Mouse (Mus musculus): Measurements from ENCODE around the gene Olfr94. TPM values are rescaled to one million over a fixed set of nuclear protein-coding genes. Genes with fewer than 3 reads are reported as not detected.
"Not testable (repeated sequence)": the region's sequence is repeated elsewhere in the genome, so short reads cannot be mapped to it uniquely, and the experiment has no call there.

Olfr94 gene
- not detected for polyA plus RNA-seq (2012; fragmentation: generic; extraction: Trizol)
- long read RNA-seq, experiment 1: 0 reads
- long read RNA-seq, experiment 2: 0 reads

DNA sequence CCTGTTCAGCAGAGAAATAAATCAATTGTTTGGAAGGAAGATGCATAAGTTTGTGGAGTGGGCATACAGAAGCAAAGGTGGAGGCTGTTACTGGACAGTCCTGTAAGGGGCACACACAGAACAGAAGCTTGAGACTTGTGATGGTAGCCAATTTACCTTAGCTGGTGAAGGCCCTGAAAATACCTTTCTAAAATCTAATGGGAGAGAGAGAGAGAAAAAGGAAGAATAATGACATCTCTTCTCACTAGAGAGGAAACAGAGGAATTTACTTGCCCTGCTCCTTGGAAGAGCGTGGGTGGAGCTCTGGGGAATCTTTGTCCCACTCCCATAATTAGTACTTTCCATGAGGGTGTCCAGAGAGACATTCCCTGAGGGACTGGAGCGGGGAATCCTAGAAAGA lies at the start of gene Olfr94:
Gene Olfr94, minus strand, starts transcription at position 101 of the 400 bp plus-strand sequence.
- no peaks in the 10 kb centered on the region for H3K27me3 ChIP-seq (ENCODE audit: control insufficient read depth, insufficient read depth, insufficient read length)
- no peaks in the 10 kb centered on the region for H3K36me3 ChIP-seq (ENCODE audit: control insufficient read depth, insufficient read depth)
- no peak for TF ChIP-seq CTCF (IDR thresholded peaks at IDR 0.05; ENCODE audit: control insufficient read depth, insufficient read depth, insufficient read length)
- H3ac ChIP-seq (ENCODE audit: control insufficient read depth, insufficient read length, low read depth): no peak within 1 kb of the TSS
- H3K79me2 ChIP-seq (ENCODE audit: control insufficient read depth, insufficient read depth): no peaks in the 10 kb centered on the region
- no peaks in the 10 kb centered on the region for H3K79me3 ChIP-seq (ENCODE audit: low read depth)
- H3K4me3 ChIP-seq (ENCODE audit: insufficient read depth, poor library complexity, severe bottlenecking): no peak within 1 kb of the TSS

DNA sequence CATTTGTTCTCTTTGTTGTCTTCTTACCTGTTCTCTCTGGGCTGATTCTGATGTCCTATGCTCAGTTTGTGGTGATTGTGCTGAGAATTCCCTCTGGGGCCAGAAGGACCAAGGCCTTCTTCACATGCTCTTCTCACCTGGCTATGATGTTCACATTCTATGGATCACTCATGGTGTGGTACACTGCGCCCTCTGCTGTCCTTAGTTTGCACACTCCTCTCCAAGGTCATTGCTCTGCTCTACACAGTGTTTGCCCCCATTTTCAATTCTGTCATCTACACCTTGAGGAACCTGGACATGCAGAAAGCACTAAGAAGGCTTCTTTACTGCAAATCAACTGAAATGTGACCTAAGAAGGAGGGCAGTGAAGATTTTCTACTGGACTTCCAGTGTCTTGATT lies 49.8 kb upstream of the Olfr94 start:
- H3ac ChIP-seq (ENCODE audit: control insufficient read depth, insufficient read length, low read depth): no peak overlapping the region
- TF ChIP-seq USF1 (IDR thresholded peaks at IDR 0.05; ENCODE audit: low read depth) (no peak), FOSL1 (IDR thresholded peaks at IDR 0.05; ENCODE audit: insufficient read depth, low read length, poor library complexity, severe bottlenecking) (no peak), CEBPB (IDR thresholded peaks at IDR 0.05; ENCODE audit: low read depth) (no peak), CTCF (IDR thresholded peaks at IDR 0.05; ENCODE audit: control insufficient read depth, insufficient read depth, insufficient read length) (no peak), MYOD1 (IDR thresholded peaks at IDR 0.05; ENCODE audit: control insufficient read depth, insufficient read length, low read depth) (no peak), MYOG (IDR thresholded peaks at IDR 0.05; ENCODE audit: control insufficient read depth, extremely low read depth, insufficient read length) (no peak), MAX (IDR thresholded peaks at IDR 0.05) (no peak)
- H3K36me3 ChIP-seq (ENCODE audit: control insufficient read depth, insufficient read depth): no peaks in the 10 kb centered on the region
- H3K4me3 ChIP-seq (ENCODE audit: insufficient read depth, poor library complexity, severe bottlenecking): no peak overlapping the region
- no peaks in the 10 kb centered on the region for H3K79me2 ChIP-seq (ENCODE audit: control insufficient read depth, insufficient read depth)
- H3K27me3 ChIP-seq (ENCODE audit: control insufficient read depth, insufficient read depth, insufficient read length): no peaks in the 10 kb centered on the region
- no peaks in the 10 kb centered on the region for H3K79me3 ChIP-seq (ENCODE audit: low read depth)

DNA sequence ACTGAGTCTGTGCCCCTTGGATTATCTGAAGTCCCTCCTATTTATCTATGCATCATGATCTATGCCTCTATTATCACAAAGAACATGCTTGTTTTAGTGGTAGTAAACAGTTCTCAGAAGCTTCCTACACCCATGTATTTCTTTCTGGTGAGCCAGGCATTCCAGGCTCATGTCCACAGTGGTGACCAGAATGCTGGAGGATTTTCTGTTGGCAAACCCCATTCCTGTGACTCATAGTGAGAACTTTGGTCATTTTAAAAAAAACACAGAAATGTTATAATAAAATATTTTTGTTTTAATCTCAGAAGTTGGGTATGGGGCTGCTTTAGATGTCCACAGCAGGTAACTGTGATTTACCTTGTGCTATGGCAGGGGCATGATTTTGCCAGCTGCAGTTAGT lies 48.7 kb upstream of the Olfr94 start:
- no peaks in the 10 kb centered on the region for H3K36me3 ChIP-seq (ENCODE audit: control insufficient read depth, insufficient read depth)
- H3K79me3 ChIP-seq (ENCODE audit: low read depth): no peaks in the 10 kb centered on the region
- no peaks in the 10 kb centered on the region for H3K27me3 ChIP-seq (ENCODE audit: control insufficient read depth, insufficient read depth, insufficient read length)
- TF ChIP-seq MAX (IDR thresholded peaks at IDR 0.05) (no peak), MYOG (IDR thresholded peaks at IDR 0.05; ENCODE audit: control insufficient read depth, extremely low read depth, insufficient read length) (no peak), MYOD1 (IDR thresholded peaks at IDR 0.05; ENCODE audit: control insufficient read depth, insufficient read length, low read depth) (no peak), USF1 (IDR thresholded peaks at IDR 0.05; ENCODE audit: low read depth) (no peak)
- H3K4me3 ChIP-seq (ENCODE audit: insufficient read depth, poor library complexity, severe bottlenecking): no peak overlapping the region
- H3ac ChIP-seq (ENCODE audit: control insufficient read depth, insufficient read length, low read depth): no peak overlapping the region
- H3K79me2 ChIP-seq (ENCODE audit: control insufficient read depth, insufficient read depth): no peaks in the 10 kb centered on the region

DNA sequence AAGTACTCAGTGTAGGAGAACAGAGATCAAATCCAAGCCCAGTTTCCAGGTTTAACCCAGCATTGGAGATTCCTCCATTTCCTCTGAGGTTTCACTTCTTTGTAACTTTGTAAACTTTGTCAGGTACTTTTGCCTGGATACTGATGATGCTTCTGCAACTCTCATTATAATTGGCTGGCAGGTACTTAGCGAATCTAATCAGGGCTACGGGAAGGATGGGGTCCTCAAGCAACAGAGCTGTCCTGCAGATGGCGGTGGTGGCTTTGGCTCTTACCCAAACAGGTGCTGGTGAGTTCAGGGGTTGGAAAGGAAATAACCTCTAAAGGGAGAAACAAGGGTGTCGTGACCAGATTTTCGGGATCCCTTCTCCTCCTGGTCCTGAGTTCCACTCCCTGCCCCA lies 45.9 kb upstream of the Olfr94 start:
- Histone ChIP-seq H3ac (ENCODE audit: control insufficient read depth, insufficient read length, low read depth) (no peak overlapping the region), H3K27me3 (ENCODE audit: control insufficient read depth, insufficient read depth, insufficient read length) (no peaks in the 10 kb centered on the region), H3K79me2 (ENCODE audit: control insufficient read depth, insufficient read depth) (no peaks in the 10 kb centered on the region), H3K4me3 (ENCODE audit: insufficient read depth, poor library complexity, severe bottlenecking) (no peak overlapping the region), H3K79me3 (ENCODE audit: low read depth) (no peaks in the 10 kb centered on the region), H3K36me3 (ENCODE audit: control insufficient read depth, insufficient read depth) (no peaks in the 10 kb centered on the region)
- TF ChIP-seq MAX (IDR thresholded peaks at IDR 0.05): no peak
- no peak for TF ChIP-seq CTCF (IDR thresholded peaks at IDR 0.05; ENCODE audit: control insufficient read depth, insufficient read depth, insufficient read length)
- TF ChIP-seq MYOD1 (IDR thresholded peaks at IDR 0.05; ENCODE audit: control insufficient read depth, insufficient read length, low read depth): no peak
- no peak for TF ChIP-seq CEBPB (IDR thresholded peaks at IDR 0.05; ENCODE audit: low read depth)
- no peak for TF ChIP-seq USF1 (IDR thresholded peaks at IDR 0.05; ENCODE audit: low read depth)

DNA sequence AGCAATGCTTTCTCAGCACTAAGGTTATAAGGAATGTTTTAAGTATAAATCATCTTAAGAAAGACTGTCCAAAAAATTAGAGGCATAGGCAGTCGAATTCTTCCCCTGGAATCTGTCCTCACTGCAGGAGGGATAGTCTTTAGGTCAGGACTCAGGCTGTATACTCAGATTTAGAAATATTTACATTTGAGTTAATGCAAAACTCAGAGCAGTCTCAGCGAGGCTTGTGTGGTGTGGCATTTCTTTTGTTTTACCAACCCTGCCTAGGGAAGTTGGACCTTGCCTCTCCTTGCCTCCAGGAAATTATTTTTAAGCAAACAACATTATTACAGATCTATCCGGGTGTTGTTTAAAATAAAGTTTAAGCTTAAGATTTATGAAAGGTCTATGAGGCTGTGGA lies 41.4 kb upstream of the Olfr94 start:
- Histone ChIP-seq H3K27me3 (ENCODE audit: control insufficient read depth, insufficient read depth, insufficient read length) (no peaks in the 10 kb centered on the region), H3K36me3 (ENCODE audit: control insufficient read depth, insufficient read depth) (no peaks in the 10 kb centered on the region), H3K79me3 (ENCODE audit: low read depth) (no peaks in the 10 kb centered on the region), H3K4me3 (ENCODE audit: insufficient read depth, poor library complexity, severe bottlenecking) (no peak overlapping the region), H3K79me2 (ENCODE audit: control insufficient read depth, insufficient read depth) (no peaks in the 10 kb centered on the region), H3ac (ENCODE audit: control insufficient read depth, insufficient read length, low read depth) (no peak overlapping the region)
- TF ChIP-seq USF1 (IDR thresholded peaks at IDR 0.05; ENCODE audit: low read depth) (no peak), CEBPB (IDR thresholded peaks at IDR 0.05; ENCODE audit: low read depth) (no peak), CTCF (IDR thresholded peaks at IDR 0.05; ENCODE audit: control insufficient read depth, insufficient read depth, insufficient read length) (no peak), FOSL1 (IDR thresholded peaks at IDR 0.05; ENCODE audit: insufficient read depth, low read length, poor library complexity, severe bottlenecking) (no peak), MAX (IDR thresholded peaks at IDR 0.05) (no peak), MYOG (IDR thresholded peaks at IDR 0.05; ENCODE audit: control insufficient read depth, extremely low read depth, insufficient read length) (no peak), MYOD1 (IDR thresholded peaks at IDR 0.05; ENCODE audit: control insufficient read depth, insufficient read length, low read depth) (no peak)

DNA sequence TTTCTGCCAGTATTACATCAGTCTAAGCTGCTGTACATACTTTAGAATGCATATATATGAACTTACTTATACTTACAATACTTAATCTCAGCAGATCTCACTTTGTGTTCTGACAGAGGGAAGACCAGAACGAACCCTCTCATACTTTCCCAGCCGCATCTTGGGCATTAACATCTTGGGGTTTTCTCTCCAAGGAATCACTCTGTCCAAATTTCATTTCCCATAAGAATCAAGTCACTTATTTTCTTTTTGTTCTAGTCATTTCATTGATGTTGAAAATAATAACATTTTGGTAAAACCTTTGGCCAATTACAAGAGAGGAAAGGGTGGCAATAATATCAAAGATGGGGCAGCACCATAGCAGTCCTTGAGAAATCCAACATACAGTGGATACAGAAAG lies 36.4 kb upstream of the Olfr94 start, which contains the start of gene Olfr97:
Gene Olfr97, minus strand, starts transcription at position 101 of the 400 bp plus-strand sequence.
- H3K79me3 ChIP-seq (ENCODE audit: low read depth); H3K4me3 ChIP-seq (ENCODE audit: insufficient read depth, poor library complexity, severe bottlenecking); H3K79me2 ChIP-seq (ENCODE audit: control insufficient read depth, insufficient read depth); H3K36me3 ChIP-seq (ENCODE audit: control insufficient read depth, insufficient read depth); H3K27me3 ChIP-seq (ENCODE audit: control insufficient read depth, insufficient read depth, insufficient read length); H3ac ChIP-seq (ENCODE audit: control insufficient read depth, insufficient read length, low read depth): not testable (repeated sequence)

All from C2C12 (cell line).